Mouse (Mus musculus) stomach, postnatal 0 days (tissue): ENCODE measurements around the gene Fam20b. TPM values are rescaled to one million over a fixed set of nuclear protein-coding genes. Genes with fewer than 3 reads are reported as not detected.

Source experiments
- ATAC-seq: fragments of 200-750 bp; cut with Nextera tagmentation; 2 replicates; pipeline ENCODE4 v1.8.0; 2017; ENCODE audit not compliant: low FRiP score, low TSS enrichment
- DNase-seq: peaks from one replicate; pipeline ENCODE4 v3.0.0-alpha.2; 2016; ENCODE audit warnings: low spot score
- H3K27ac ChIP-seq: fragments of 300-500 bp; sonication (generic); replicated peaks from 2 replicates; pipeline ENCODE4 v1.5.1; 2014; ENCODE audit warnings: mild to moderate bottlenecking, control low read depth
- H3K27me3 ChIP-seq: fragments of 300-500 bp; sonication (generic); 2 replicates; pipeline ENCODE4 v1.6.1; 2014; ENCODE audit warnings: low read length; ENCODE audit not compliant: control insufficient read depth, insufficient read depth
- H3K36me3 ChIP-seq: fragments of 300-500 bp; sonication (generic); 2 replicates; pipeline ENCODE4 v1.6.1; 2014; ENCODE audit warnings: low read length, mixed read lengths; ENCODE audit not compliant: control insufficient read depth, insufficient read depth
- H3K4me1 ChIP-seq: fragments of 300-500 bp; sonication (generic); replicated peaks from 2 replicates; pipeline ENCODE4 v1.6.1; 2014; ENCODE audit warnings: antibody characterized with exemption; ENCODE audit not compliant: control insufficient read depth, insufficient read depth
- H3K4me2 ChIP-seq: fragments of 300-500 bp; sonication (generic); replicated peaks from 2 replicates; pipeline ENCODE4 v1.6.1; 2014; ENCODE audit warnings: low read depth, mild to moderate bottlenecking, control low read depth, moderate library complexity
- H3K4me3 ChIP-seq: fragments of 300-500 bp; sonication (generic); 2 replicates; pipeline ENCODE4 v1.5.1; 2014; ENCODE audit warnings: low read depth, low read length, control low read depth
- H3K9ac ChIP-seq: fragments of 300-500 bp; sonication (generic); 2 replicates; pipeline ENCODE4 v1.6.1; 2014; ENCODE audit warnings: mild to moderate bottlenecking, low read length, control low read depth, mixed read lengths
- H3K9me3 ChIP-seq: fragments of 300-500 bp; sonication (generic); 2 replicates; pipeline ENCODE4 v1.6.1; 2016; ENCODE audit warnings: low read length; ENCODE audit not compliant: control insufficient read depth
- CTCF ChIP-seq: IDR thresholded peaks from 2 replicates; pipeline ENCODE4 v1.5.1; 2016; ENCODE audit warnings: antibody characterized with exemption, low read depth, mild to moderate bottlenecking, moderate library complexity
- EP300 ChIP-seq: optimal IDR thresholded peaks from 2 replicates; pipeline ENCODE3; 2016; ENCODE audit warnings: antibody characterized with exemption
- WGBS: fragments of 180-500 bp; shearing (Covaris S2); extraction: QIAGEN DNeasy Blood & Tissue Kit; methylation state at CpG from one replicate; pipeline ENCODE4 v1.1.7; 2014; 5-methylcytosine and 5-hydroxymethylcytosine counted together
- polyA plus RNA-seq: library from polyadenylated mRNA; unstranded; fragments of >200 nt; fragmentation: Nextera tagmentation; extraction: Ambion mirVana; gene quantifications from 2 replicates; pipeline ENCODE4 v1.2.1, GENCODE M21; 2015

Gene Fam20b
- polyA plus RNA-seq, 1 experiment from 2014 or later, result 24.7 TPM

DNA sequence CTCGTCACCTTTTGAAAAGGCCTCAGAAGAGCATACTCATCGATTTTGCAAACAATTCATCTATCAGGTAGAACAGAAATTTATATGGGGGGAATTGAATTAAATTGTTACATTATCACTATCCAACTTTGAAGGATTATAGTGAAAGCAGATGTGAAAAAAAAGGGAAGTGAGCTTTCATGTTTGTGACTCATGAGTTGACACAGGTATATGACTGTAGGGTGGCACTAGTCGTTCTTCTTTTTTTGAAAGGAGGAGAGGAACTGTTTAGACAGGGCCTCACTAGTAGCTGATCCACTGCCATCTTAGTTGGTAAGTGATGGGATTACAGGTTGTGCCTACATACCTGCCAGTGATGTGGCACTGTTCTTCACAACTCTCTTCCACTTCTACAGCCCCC, 10.2 kb downstream of the Fam20b start:
- Histone ChIP-seq H3K4me2 (no peak overlapping the region), H3K4me3 (no peak overlapping the region), H3K27me3 (no peaks in the 10 kb centered on the region), H3K36me3 (0 out of 2 replicates have a peak, but pooled peaks cover 2% of the 10 kb centered on the region), H3K9ac (no peak overlapping the region), H3K4me1 (no peaks in the 10 kb centered on the region), H3K27ac (no peak overlapping the region), H3K9me3 (no peaks in the 10 kb centered on the region)
- DNase-seq (no peak), ATAC-seq (no peak)
- TF ChIP-seq CTCF (no peak), EP300 (no peak)
- WGBS, result 73% methylated on average over 3 of the region's 3 CpGs

DNA sequence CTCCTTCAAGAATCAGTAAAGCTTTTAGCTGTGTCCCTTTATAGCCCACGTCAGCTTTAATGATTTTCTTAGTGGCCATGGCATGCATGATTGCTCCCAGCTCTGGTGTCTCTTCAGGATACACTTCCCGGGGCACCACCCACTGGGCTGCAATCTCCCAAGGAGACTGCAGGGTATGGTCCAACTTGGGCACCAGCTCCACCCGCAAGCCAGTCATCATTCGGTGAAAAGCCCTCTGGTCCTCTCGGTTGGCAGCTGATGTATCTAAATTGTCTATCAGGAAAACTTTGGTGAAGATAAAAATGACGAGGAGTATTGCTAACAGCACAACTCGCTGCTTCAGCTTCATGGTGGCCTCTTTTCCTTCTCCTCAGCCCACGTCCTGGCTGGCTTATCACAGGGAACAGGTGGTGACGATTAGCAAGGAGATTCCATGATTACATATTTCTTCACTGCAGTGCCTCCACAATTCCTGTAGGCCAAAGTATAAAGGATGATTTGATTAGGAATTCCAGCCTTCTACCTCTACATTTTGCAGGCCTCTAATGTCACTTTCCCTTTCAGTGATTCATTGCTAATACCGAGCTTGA, 13.1 kb downstream of the Fam20b start:
- Histone ChIP-seq H3K36me3 (peaks cover 8% of the 10 kb centered on the region; the same call in 1 of the 2 replicates), H3K27me3 (no peaks in the 10 kb centered on the region), H3K4me1 (no peaks in the 10 kb centered on the region), H3K27ac (no peak overlapping the region), H3K9me3 (no peaks in the 10 kb centered on the region), H3K4me2 (no peak overlapping the region), H3K9ac (no peak overlapping the region), H3K4me3 (no peak overlapping the region)
- WGBS, result 76% methylated on average over 10 of the region's 10 CpGs
- DNase-seq (no peak), ATAC-seq (no peak)
- TF ChIP-seq EP300 (no peak), CTCF (no peak)

GRCm38 (mm10) chr1:156703444-156703843, 15.4 kb downstream of the Fam20b start:
- 89% methylated on average over 4 of the region's 4 CpGs for WGBS
- TF ChIP-seq EP300, result no peak
- no peak for TF ChIP-seq CTCF

DNA sequence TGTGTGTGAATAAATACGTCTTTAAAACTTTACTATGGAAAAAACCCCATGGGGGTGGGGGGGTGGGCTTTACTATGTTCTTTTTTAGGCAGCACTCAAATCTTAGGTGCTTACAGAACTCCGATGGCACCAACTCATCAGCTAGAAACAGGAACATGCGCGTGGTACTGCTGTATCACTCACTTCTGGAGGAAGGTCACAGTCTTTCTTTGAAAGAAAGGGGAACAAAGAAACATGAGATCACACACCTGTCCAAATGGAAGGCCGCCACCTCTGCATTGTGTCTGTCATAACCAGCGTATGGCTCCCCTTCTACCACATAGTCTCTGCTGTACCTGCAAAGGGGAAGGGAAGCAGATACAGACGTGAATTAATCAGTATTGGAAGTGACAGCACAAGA, 16.7 kb downstream of the Fam20b start:
- H3K4me1 ChIP-seq, result no peaks in the 10 kb centered on the region
- DNase-seq (no peak), ATAC-seq (no peak)
- H3K9ac ChIP-seq, result no peak overlapping the region
- WGBS, result 87% methylated on average over 7 of the region's 7 CpGs
- H3K27me3 ChIP-seq, result no peaks in the 10 kb centered on the region
- H3K4me3 ChIP-seq, result no peak overlapping the region
- H3K27ac ChIP-seq, result no peak overlapping the region
- H3K36me3 ChIP-seq, result peaks cover 12% of the 10 kb centered on the region; the same call in 1 of the 2 replicates
- H3K4me2 ChIP-seq, result no peak overlapping the region
- no peak for TF ChIP-seq EP300
- TF ChIP-seq CTCF, result no peak
- no peaks in the 10 kb centered on the region for H3K9me3 ChIP-seq

More at GRCm38 (mm10) chr1:156703444-156703843, 15.4 kb downstream of the Fam20b start:
- Histone ChIP-seq H3K27me3 (no peaks in the 10 kb centered on the region), H3K4me2 (no peak overlapping the region), H3K27ac (no peak overlapping the region), H3K4me1 (no peaks in the 10 kb centered on the region), H3K4me3 (no peak overlapping the region), H3K9me3 (no peaks in the 10 kb centered on the region), H3K9ac (no peak overlapping the region), H3K36me3 (peaks cover 12% of the 10 kb centered on the region; the same call in 1 of the 2 replicates)
- DNase-seq (no peak), ATAC-seq (no peak)

DNA sequence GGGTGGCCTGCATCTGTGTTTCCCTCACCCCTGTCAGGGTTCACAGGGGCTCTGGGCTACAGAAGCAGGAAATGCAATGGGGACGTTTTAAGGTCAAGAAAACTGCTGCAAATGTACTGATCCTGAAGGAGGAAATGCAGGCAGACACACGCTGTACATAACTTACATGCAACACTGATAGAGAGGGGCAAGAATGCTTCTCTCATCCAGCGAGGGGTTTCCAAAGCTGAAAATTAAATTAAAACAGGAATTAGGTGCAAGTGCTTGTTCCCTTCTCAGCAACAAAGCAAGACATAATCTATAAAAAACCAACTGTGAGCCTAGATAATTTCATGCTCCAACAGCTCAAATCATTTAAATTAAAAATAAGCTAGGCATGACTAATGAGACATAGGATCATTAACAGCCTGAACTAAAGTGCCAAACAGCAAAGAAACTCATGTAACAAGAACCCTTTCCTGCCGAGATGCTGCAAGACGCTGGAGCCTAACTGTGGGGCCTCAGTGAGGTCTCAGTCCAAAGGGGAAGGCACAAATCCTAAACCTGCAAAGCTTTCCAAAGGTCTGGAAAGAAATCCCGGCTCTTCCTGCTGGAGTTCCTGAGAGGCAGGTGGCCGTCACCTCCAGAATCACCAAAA, 32.7 kb downstream of the Fam20b start:
- Histone ChIP-seq H3K36me3 (peaks cover 23% of the 10 kb centered on the region), H3K4me1 (no peaks in the 10 kb centered on the region), H3K27ac (no peak overlapping the region), H3K27me3 (no peaks in the 10 kb centered on the region), H3K4me3 (no peak overlapping the region), H3K4me2 (no peak overlapping the region), H3K9me3 (no peaks in the 10 kb centered on the region), H3K9ac (no peak overlapping the region)
- 81% methylated on average over 7 of the region's 7 CpGs for WGBS
- TF ChIP-seq CTCF (no peak), EP300 (no peak)
- DNase-seq (no peak), ATAC-seq (no peak)

GRCm38 (mm10) chr1:156679599-156679998, 39.3 kb downstream of the Fam20b start:
- H3K4me1 ChIP-seq, result no peaks in the 10 kb centered on the region
- ATAC-seq (no peak), DNase-seq (no peak)
- no peaks in the 10 kb centered on the region for H3K9me3 ChIP-seq
- no peaks in the 10 kb centered on the region for H3K27me3 ChIP-seq
- no peak overlapping the region for H3K27ac ChIP-seq
- H3K9ac ChIP-seq, result no peak overlapping the region
- H3K36me3 ChIP-seq, result no peaks in the 10 kb centered on the region; the same call in 1 of the 2 replicates
- WGBS, result 92% methylated on average over 9 of the region's 9 CpGs
- no peak overlapping the region for H3K4me3 ChIP-seq
- H3K4me2 ChIP-seq, result no peak overlapping the region
- TF ChIP-seq EP300 (no peak), CTCF (no peak)
